Mouse (Mus musculus): ENCODE results near the gene Pik3cd. TPM values are rescaled to one million over a fixed set of nuclear protein-coding genes. Genes with fewer than 3 reads are reported as not detected.

Pik3cd gene
- polyA plus RNA-seq, 1 experiment from 2014 or later: 5.5 TPM

DNA sequence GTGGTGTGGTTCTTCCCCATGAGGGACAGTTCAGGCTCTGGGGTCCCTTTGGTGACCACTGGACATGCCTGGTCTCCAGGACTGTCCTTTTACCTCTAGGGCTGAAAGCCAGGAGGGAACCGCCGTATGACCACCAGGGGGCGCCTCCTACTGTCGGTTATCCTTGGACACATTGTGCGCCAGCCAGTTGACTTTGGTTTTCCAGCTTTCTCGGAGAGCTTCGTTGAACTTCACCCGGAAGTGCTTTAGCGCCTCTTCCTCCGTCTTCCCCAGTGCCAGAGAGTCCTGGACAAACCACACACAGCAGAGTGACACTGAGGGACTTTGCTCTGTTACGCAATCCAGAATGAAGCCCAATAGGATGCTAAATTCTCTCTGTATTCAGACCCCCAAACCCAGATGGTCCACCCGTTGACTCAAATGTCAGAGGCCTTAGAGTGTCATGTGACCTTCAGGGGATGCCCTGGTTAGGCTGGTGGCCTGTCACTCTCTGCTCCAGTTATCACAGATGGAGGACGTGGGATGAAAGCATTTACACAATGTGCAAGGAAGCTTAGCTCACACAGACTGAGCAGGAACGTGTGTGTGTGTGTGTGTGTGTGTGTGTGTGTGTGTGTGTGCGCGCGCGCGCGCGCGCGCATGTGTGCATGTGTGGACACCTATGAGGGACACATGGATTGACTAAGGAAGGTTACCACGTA is 51.7 kb downstream of the Pik3cd start:
- Histone ChIP-seq H3K27ac (ENCODE audit: low read depth, low read length) (no peak overlapping the region), H3K27me3 (ENCODE audit: control insufficient read depth, insufficient read depth, low read length) (no peaks in the 10 kb centered on the region), H3K4me3 (ENCODE audit: low read length) (no peak overlapping the region), H3K4me2 (replicated peaks; ENCODE audit: low read depth, low read length) (no peak overlapping the region), H3K4me1 (ENCODE audit: control insufficient read depth, insufficient read depth, low read length) (0 out of 2 replicates have a peak, but pooled peaks cover 4% of the 10 kb centered on the region), H3K9me3 (ENCODE audit: control insufficient read depth, low read length) (0 out of 2 replicates have a peak, but pooled peaks cover 5% of the 10 kb centered on the region), H3K36me3 (ENCODE audit: control insufficient read depth, insufficient read depth, low read length) (peaks cover 28% of the 10 kb centered on the region), H3K9ac (ENCODE audit: low read depth, low read length) (no peak overlapping the region)
- WGBS: 72% methylated on average over 24 of the region's 24 CpGs
- peak; percentile 32; the same call in 1 of the 2 replicates for ATAC-seq (ENCODE audit: low FRiP score, low TSS enrichment)

DNA sequence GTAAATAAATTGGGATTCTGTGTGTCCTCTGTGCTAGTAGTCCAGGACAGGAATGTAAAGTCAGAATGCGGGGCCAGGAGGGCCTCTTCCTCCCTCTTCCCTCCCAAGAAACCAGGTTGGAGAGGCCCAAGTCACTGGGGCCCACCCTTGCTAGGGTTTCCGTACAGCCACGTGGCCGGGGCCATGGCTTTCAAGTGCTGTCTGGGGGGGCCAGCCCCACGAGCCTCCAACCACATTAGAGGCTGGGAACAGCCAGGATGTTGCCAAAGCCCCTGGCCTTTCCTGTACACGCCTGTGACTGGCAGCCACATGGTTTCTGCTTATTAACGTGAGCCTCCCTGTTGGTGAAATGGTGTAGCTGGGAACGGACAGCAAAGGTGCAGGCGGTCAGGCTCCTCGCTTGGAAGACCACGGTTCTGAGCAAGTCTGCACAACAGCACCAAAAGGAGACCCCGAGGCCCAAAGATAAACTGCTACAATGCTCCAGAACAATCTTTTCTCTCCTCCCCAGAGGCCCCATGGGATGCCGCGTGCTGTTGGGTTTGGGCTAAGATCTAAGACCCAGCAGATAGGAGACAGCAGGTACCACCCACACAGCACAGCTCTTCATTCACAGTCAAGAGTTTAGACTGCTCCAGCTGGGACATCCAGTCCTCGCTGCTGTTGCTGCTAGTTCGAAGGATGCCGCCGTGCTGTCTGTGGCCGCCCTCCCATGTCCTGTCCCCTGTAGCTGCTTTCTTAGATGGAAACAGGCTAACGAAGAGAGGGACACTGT is 54.2 kb downstream of the Pik3cd start:
- Histone ChIP-seq H3K9me3 (ENCODE audit: control insufficient read depth, low read length) (0 out of 2 replicates have a peak, but pooled peaks cover 5% of the 10 kb centered on the region), H3K4me1 (ENCODE audit: control insufficient read depth, insufficient read depth, low read length) (0 out of 2 replicates have a peak, but pooled peaks cover 4% of the 10 kb centered on the region), H3K9ac (ENCODE audit: low read depth, low read length) (no peak overlapping the region), H3K4me2 (replicated peaks; ENCODE audit: low read depth, low read length) (no peak overlapping the region), H3K27me3 (ENCODE audit: control insufficient read depth, insufficient read depth, low read length) (no peaks in the 10 kb centered on the region), H3K4me3 (ENCODE audit: low read length) (no peak overlapping the region), H3K27ac (ENCODE audit: low read depth, low read length) (no peak overlapping the region), H3K36me3 (ENCODE audit: control insufficient read depth, insufficient read depth, low read length) (peaks cover 41% of the 10 kb centered on the region)
- ATAC-seq (ENCODE audit: low FRiP score, low TSS enrichment): no peak
- 79% methylated on average over 20 of the region's 20 CpGs for WGBS

DNA sequence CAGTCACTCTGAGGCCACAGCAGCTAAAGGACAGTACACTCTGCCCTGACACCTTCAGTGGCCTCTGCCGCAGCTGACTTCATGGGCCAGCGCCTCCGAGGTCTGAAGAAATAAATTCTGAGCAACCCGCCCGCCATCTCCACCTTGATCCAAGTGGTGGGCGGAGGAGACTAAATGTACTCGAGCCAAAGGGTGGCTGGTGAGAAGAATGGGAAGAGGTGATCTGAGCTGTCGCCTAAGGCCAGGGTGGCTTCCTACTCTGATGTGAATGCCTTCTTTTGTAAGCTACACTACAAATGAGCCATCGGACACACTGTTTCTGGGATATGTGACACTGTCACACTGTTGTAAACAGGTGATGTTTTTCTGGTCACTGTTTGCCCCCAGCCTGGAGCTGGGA is 56.6 kb downstream of the Pik3cd start:
- no peak overlapping the region for H3K9ac ChIP-seq (ENCODE audit: low read depth, low read length)
- no peak for ATAC-seq (ENCODE audit: low FRiP score, low TSS enrichment)
- H3K27ac ChIP-seq (ENCODE audit: low read depth, low read length): no peak overlapping the region
- no peaks in the 10 kb centered on the region for H3K9me3 ChIP-seq (ENCODE audit: control insufficient read depth, low read length)
- no peaks in the 10 kb centered on the region for H3K27me3 ChIP-seq (ENCODE audit: control insufficient read depth, insufficient read depth, low read length)
- no peak overlapping the region for H3K4me2 ChIP-seq (replicated peaks; ENCODE audit: low read depth, low read length)
- WGBS: 57% methylated on average over 9 of the region's 9 CpGs
- H3K4me1 ChIP-seq (ENCODE audit: control insufficient read depth, insufficient read depth, low read length): peaks cover 11% of the 10 kb centered on the region
- peaks cover 47% of the 10 kb centered on the region for H3K36me3 ChIP-seq (ENCODE audit: control insufficient read depth, insufficient read depth, low read length)
- H3K4me3 ChIP-seq (ENCODE audit: low read length): no peak overlapping the region

DNA sequence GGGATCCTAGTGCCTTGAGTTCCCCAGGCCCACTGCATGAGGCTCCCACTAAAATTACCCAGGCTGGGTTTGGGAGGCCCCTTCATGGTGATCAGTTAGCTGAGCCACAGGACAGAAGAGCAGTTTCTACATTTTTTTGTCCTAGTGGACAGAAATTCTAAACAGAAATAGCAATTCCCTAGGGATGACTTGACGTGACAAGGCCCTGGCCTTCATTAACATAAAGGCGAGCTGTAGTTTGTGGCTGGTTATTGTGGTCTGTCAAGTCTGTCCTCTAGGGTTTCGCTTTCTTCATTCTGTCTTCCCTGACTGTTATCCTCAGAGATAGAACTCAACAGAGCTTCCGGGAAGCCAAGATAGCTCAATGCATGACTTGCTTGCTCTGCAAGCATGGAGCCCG is 60.4 kb downstream of the Pik3cd start:
- H3K27ac ChIP-seq (ENCODE audit: low read depth, low read length): no peak overlapping the region
- H3K27me3 ChIP-seq (ENCODE audit: control insufficient read depth, insufficient read depth, low read length): no peaks in the 10 kb centered on the region
- WGBS: 75% methylated on average over 5 of the region's 5 CpGs
- no peaks in the 10 kb centered on the region for H3K9me3 ChIP-seq (ENCODE audit: control insufficient read depth, low read length)
- no peak overlapping the region for H3K4me2 ChIP-seq (replicated peaks; ENCODE audit: low read depth, low read length)
- H3K9ac ChIP-seq (ENCODE audit: low read depth, low read length): no peak overlapping the region
- peaks cover 31% of the 10 kb centered on the region for H3K36me3 ChIP-seq (ENCODE audit: control insufficient read depth, insufficient read depth, low read length)
- H3K4me1 ChIP-seq (ENCODE audit: control insufficient read depth, insufficient read depth, low read length): peaks cover 8% of the 10 kb centered on the region
- no peak overlapping the region for H3K4me3 ChIP-seq (ENCODE audit: low read length)
- no peak for ATAC-seq (ENCODE audit: low FRiP score, low TSS enrichment)

DNA sequence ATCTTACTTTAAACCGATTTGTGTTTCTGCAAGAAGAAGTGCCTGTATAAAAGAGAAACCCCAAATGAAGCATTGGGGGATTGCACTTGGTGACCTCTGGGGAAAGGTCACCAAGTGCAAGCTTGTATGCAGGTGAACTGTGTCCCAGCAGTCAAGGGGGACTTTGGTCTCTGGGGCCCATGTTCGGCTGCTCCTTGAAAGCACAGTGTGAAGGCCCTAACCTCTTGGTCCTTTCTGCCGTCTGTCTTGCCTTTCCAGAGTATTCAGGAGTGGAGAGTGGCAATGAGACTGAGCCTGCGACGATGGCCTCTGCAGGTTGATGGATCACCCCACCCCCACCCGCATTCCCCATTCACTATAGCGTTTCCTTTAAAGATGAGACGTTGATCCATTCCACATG is 61.0 kb downstream of the Pik3cd start:
- H3K36me3 ChIP-seq (ENCODE audit: control insufficient read depth, insufficient read depth, low read length): peaks cover 30% of the 10 kb centered on the region
- no peak overlapping the region for H3K4me2 ChIP-seq (replicated peaks; ENCODE audit: low read depth, low read length)
- no peaks in the 10 kb centered on the region for H3K27me3 ChIP-seq (ENCODE audit: control insufficient read depth, insufficient read depth, low read length)
- WGBS: 44% methylated on average over 8 of the region's 8 CpGs
- H3K27ac ChIP-seq (ENCODE audit: low read depth, low read length): no peak overlapping the region
- no peaks in the 10 kb centered on the region for H3K9me3 ChIP-seq (ENCODE audit: control insufficient read depth, low read length)
- H3K4me1 ChIP-seq (ENCODE audit: control insufficient read depth, insufficient read depth, low read length): peaks cover 8% of the 10 kb centered on the region
- ATAC-seq (ENCODE audit: low FRiP score, low TSS enrichment): no peak
- H3K4me3 ChIP-seq (ENCODE audit: low read length): no peak overlapping the region
- no peak overlapping the region for H3K9ac ChIP-seq (ENCODE audit: low read depth, low read length)

DNA sequence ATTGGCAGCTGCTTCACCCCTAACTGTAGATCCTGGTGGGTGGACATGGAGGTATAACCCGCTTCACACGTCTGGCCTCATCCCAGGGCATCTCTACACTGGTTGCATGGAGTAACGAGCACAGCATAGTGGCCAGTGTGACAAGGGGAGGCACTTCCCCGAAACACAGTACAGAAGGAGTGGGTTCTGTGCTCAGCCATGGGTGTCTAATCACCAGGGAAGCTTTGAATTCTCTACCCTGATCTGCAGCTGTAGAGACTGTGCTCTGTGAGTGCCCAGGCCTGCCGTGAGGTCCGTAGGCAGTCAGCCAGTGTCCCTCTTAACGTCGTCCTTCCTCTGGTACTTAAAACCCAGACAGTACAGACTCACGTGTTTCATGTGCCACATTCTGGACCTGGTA is 61.5 kb downstream of the Pik3cd start:
- Histone ChIP-seq H3K4me3 (ENCODE audit: low read length) (no peak overlapping the region), H3K9me3 (ENCODE audit: control insufficient read depth, low read length) (no peaks in the 10 kb centered on the region), H3K27me3 (ENCODE audit: control insufficient read depth, insufficient read depth, low read length) (no peaks in the 10 kb centered on the region), H3K4me2 (replicated peaks; ENCODE audit: low read depth, low read length) (no peak overlapping the region), H3K36me3 (ENCODE audit: control insufficient read depth, insufficient read depth, low read length) (peaks cover 29% of the 10 kb centered on the region), H3K4me1 (ENCODE audit: control insufficient read depth, insufficient read depth, low read length) (peaks cover 8% of the 10 kb centered on the region), H3K27ac (ENCODE audit: low read depth, low read length) (peak overlapping the region; percentile 30; the same call in 1 of the 2 replicates), H3K9ac (ENCODE audit: low read depth, low read length) (no peak overlapping the region)
- ATAC-seq (ENCODE audit: low FRiP score, low TSS enrichment): peak; percentile 67
- WGBS: 43% methylated on average over 9 of the region's 9 CpGs

DNA sequence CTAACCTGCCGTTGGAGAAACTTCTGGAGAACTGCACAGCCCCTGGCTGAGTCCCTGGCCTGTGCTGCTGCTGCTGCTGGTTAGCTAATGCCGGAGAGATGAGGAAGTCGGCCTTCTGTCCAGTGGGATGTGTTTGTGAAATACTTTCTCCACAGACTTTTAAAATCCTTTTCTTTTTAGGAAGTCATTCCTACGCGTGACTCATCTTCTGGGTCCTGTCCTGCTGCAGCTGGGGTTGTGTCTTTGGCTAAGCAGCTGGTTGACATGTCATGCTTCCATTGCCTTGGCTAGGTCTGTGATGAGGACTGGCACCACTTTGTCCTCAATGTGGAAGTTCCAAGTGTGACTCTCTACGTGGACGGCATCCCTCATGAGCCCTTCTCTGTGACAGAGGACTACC is 64.4 kb downstream of the Pik3cd start:
- WGBS: 79% methylated on average over 7 of the region's 7 CpGs
- Histone ChIP-seq H3K27ac (ENCODE audit: low read depth, low read length) (no peak overlapping the region), H3K9me3 (ENCODE audit: control insufficient read depth, low read length) (no peaks in the 10 kb centered on the region), H3K27me3 (ENCODE audit: control insufficient read depth, insufficient read depth, low read length) (no peaks in the 10 kb centered on the region), H3K36me3 (ENCODE audit: control insufficient read depth, insufficient read depth, low read length) (peaks cover 22% of the 10 kb centered on the region), H3K4me1 (ENCODE audit: control insufficient read depth, insufficient read depth, low read length) (peaks cover 8% of the 10 kb centered on the region), H3K9ac (ENCODE audit: low read depth, low read length) (no peak overlapping the region), H3K4me3 (ENCODE audit: low read length) (no peak overlapping the region), H3K4me2 (replicated peaks; ENCODE audit: low read depth, low read length) (no peak overlapping the region)
- no peak for ATAC-seq (ENCODE audit: low FRiP score, low TSS enrichment)

DNA sequence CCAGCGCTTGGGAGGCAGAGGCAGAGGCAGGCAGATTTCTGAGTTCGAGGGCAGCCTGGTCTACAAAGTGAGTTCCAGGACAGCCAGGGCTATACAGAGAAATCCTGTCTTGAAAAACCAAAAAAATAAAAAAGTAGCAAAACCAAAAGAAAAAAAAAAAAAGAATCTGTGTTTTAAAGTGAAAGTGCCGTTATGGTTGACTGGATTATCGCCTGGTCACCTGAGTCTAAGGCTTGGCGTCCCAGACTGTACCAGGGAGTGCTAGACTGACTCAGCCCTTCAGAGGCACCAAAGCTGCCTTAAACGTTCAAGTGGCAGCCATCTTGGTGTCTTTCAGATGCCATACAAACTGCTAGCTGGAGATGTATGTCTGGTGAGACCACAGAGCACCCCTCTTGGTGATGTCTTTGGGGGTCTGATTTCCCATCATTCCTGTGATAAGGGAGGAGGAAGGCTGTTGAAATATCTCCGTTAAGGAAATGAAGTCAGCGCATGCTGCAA is 66.4 kb downstream of the Pik3cd start:
- H3K4me1 ChIP-seq (ENCODE audit: control insufficient read depth, insufficient read depth, low read length): peaks cover 3% of the 10 kb centered on the region
- no peak for ATAC-seq (ENCODE audit: low FRiP score, low TSS enrichment)
- H3K4me3 ChIP-seq (ENCODE audit: low read length): no peak overlapping the region
- WGBS: 89% methylated on average over 8 of the region's 8 CpGs
- H3K9ac ChIP-seq (ENCODE audit: low read depth, low read length): no peak overlapping the region
- no peak overlapping the region for H3K27ac ChIP-seq (ENCODE audit: low read depth, low read length)
- no peaks in the 10 kb centered on the region for H3K9me3 ChIP-seq (ENCODE audit: control insufficient read depth, low read length)
- no peak overlapping the region for H3K4me2 ChIP-seq (replicated peaks; ENCODE audit: low read depth, low read length)
- peaks cover 29% of the 10 kb centered on the region for H3K36me3 ChIP-seq (ENCODE audit: control insufficient read depth, insufficient read depth, low read length)
- no peaks in the 10 kb centered on the region for H3K27me3 ChIP-seq (ENCODE audit: control insufficient read depth, insufficient read depth, low read length)

DNA sequence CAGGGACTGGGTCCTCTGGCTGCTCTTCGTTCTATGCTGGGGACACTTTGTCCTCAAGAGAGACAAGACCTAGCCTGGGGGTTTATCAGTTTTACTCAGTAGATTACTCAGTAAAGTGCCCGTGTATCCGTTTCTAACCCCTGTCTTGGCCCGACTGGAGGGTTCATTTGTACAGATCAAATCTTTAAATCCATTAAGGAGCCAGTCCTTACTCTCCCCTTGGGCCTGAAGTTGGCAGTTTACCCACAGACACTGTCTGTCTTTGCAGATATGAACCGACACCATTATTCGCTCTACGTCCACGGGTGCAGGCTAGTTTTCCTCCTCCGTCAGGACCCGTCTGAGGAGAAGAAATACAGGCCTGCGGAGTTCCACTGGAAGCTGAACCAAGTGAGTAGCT is 67.4 kb downstream of the Pik3cd start:
- Histone ChIP-seq H3K27me3 (ENCODE audit: control insufficient read depth, insufficient read depth, low read length) (no peaks in the 10 kb centered on the region), H3K4me3 (ENCODE audit: low read length) (no peak overlapping the region), H3K9me3 (ENCODE audit: control insufficient read depth, low read length) (no peaks in the 10 kb centered on the region), H3K4me2 (replicated peaks; ENCODE audit: low read depth, low read length) (no peak overlapping the region), H3K9ac (ENCODE audit: low read depth, low read length) (no peak overlapping the region), H3K36me3 (ENCODE audit: control insufficient read depth, insufficient read depth, low read length) (peaks cover 30% of the 10 kb centered on the region), H3K4me1 (ENCODE audit: control insufficient read depth, insufficient read depth, low read length) (no peaks in the 10 kb centered on the region), H3K27ac (ENCODE audit: low read depth, low read length) (no peak overlapping the region)
- ATAC-seq (ENCODE audit: low FRiP score, low TSS enrichment): no peak
- WGBS: 94% methylated on average over 11 of the region's 11 CpGs

Data from kidney, embryonic 14.5 days (tissue).